Mouse (Mus musculus) frontal cortex, postnatal 25 days (tissue): ENCODE results near the gene Exph5.
A peak's percentile ranks its signal among the peaks of the same experiment; 100 is the strongest.

Source experiments
- DNase-seq, 2 experiments: peaks; one replicate each; pipeline ENCODE4 v3.0.0; 2022; ENCODE audit warnings: low spot score in 2 of 2

The Exph5 gene

DNA sequence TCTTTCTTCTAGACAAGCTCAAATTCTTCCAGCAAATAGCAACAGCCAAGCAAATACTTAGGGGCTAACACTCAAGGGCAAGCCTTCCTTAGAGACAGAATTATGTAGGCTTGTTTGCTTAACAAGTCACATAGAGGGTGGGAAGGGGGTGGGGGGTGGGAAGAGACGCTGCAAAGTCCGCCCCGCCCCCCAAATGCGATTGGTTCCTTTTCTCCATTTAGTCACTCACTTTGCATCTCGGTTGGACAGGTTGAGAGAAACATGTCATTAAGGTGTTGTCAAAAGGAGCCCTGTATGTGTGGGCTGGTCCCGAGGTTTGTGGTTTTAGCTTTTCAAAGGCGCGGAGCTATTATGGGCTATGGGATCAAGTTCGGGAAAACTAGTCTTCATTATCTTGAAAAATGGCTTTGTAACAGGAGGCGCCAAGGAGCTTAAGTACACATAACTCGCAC is at the start of gene Exph5:
Gene Exph5, plus strand, starts transcription at position 402 of the 452 bp plus-strand sequence.
- peak in 1 of 2 experiments; percentile 29 for DNase-seq

DNA sequence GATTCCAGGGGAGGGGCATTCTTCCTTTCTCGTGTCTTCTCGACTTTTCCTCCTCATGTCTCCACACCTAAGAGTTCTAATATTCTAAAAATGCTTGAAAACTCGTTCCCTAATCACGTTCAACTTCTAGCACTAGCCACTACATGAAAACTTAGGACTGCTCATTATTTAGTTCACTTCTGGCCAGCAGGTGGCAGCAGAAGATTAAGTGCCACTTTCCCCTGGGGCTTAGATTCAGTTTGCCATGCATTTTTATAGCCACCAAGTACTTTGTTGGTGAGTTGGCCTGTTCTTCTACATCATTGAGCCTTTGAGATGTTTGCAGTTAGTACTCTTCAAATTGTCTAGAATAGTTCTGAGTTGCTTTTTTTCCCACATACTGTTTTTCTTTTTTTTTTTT is 47.1 kb upstream of the Exph5 start:
- peak; percentile 67 to 70 for DNase-seq

DNA sequence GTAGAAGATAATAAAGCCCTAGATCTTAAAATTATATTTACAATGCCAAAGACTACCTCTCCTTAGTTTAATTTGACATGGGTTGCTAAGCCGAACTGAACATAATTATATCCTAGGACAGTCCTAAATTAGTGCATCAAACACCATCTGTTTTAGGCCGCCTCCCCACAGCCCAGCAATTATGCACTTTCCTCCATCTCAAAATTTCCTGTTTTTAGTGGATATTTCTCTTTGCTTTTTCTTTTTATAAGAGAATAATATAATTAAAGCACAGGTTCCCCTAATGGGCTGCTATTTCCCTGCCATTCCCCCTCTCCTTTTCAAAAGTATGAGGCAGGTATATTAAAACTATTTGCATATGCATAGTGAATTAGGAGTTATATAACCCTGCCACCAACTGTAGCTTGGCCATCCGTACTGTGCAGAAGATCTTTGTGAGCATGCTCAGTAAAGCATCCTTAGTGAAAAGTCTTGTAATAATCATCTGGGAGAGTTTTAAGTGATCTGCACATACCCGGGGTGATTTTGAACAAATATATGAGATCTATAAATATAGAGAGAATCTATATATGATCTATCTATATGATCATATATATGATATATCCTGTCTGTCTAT is 44.7 kb upstream of the Exph5 start:
- DNase-seq: no peak

DNA sequence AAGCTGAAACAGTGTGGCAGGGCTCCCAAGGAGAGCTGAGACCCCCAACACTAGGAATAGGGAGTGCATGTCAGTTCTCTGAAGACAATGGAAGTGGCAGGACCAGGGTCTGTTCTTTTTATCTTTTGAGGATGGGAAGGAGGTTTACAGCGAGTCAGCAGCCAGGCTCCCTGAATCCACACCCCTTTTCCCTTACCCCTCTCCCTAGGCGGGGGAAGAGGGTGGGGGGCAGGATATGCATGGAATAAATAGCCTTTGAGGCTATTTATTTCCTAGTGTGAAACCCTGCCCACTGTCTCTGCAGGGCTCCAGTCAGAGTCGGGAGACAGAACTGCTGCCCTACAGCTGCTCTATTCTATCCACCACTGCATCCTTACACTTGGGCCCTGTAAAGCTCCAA is 43.7 kb upstream of the Exph5 start:
- no peak for DNase-seq

DNA sequence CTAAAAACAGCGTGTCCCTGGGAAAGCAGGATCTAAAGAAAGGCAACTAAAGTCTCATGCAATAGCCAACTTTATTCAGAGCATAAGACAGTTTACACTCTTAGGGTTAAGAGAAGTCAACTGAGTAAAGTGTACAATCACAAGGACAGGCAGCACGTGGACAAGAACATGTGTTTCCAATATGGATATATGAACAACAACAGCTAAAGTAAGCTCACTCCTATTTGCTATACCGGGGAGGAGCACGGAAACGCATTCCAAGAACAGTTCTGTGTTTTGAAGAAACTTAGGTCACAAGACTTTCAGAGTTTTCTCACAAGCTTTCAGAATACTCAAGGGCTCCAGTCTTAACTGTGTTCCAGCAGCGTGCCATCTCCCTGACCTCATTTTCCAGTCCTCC is 43.3 kb upstream of the Exph5 start:
- no peak for DNase-seq

DNA sequence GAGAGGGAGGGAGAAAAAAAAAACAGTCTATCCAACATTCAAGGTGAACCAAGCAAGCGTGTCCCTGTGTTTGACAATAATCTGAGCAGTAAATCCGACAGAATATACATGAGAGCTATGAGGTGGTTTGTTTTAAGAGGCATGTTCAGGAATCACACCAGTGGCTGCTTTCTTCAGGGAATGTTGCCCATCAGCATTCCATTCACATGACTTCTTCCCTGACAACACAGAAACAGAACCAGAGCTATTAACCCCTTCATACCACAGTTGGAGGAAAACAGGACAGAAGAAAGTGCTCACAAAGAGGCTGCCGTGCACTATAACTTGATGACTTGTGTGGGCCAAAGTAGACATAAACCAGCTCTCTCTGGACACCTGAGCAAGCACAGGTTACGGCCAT is 37.1 kb upstream of the Exph5 start:
- no peak for DNase-seq

DNA sequence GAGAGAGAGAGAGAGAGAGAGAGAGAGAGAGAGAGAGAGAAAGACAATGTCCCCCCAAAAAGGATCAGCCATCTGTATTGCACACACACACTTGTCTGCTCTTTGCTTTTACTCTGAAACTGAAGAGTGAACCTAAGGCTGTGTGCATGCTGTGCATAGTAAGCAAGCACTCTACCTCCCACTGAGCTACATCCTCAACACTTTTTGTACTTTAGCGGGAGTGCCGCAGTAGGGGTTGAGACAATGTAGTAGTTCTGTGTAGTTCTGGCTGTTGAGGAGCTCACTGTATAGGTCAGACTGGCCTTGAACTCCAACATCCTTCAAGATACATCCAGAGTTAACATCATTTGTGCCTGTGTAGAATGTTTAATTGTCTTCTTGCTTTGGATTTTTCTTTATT is 35.9 kb upstream of the Exph5 start:
- DNase-seq: no peak

DNA sequence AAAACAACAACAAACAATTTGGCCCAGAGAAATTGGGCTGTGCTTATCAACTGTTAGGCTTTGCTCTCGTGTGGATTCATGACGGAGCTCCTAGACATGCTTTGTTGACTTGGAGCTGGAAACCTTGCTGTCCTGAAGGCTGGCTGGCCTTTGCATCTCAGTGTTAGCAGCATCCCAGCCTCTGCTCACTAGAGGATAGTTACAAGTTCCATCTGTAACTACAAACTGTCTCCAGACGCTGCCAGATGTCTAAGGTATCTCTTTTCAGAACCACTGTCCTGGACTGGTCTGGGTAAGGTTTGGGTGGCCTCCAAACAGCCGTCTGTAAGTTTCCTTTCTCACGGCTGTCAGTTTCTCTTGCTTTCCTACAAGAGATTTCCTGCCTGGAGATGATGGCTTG is 33.4 kb upstream of the Exph5 start:
- no peak for DNase-seq

DNA sequence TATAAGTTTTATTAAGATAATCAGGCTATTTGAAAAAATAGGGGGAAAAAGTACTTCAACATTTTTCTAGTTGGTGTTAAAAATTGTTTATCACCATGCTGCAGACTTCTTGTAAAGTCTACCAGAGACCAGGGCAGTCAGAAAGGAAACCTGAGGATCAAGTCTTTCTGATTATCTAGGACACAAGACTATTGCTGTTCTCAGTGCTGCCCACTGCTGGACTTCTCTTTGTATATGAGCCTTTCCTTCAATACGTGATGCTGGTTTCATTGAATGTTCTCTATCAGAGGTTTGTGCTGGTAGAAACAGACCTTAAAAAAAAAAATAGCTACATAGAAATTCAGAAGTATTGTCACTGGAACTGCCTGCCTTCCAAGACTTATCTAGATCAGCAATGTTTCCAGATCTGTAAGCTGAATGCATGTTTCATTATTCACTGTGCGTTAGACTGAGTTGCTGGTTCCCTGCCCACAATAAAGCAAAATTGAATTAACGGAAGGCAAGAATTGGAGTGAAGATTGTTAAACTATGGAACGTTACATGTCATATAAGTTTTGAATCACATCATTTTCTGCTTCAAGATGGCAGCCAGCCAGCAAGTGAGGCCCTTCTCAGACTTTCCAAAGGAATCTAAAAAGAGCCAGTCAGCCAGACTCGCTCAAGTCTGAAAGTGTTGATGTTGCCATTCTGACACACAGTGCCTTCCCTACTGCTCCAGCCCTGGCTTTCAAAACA is 32.6 kb upstream of the Exph5 start:
- no peak for DNase-seq

DNA sequence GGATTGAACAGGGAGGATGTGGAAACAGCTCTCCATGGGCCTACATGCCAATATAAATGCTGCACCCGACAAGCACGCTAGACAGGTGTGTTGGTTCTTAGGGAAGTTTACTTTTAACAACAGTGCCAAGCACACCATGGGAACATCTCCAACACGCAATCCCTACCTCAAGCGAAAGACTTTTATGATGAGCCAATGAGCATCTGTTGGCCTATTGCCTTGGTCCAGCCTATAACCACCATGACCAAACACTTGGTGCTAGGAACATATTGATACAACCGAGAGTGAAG is 32.1 kb upstream of the Exph5 start:
- no peak for DNase-seq

DNA sequence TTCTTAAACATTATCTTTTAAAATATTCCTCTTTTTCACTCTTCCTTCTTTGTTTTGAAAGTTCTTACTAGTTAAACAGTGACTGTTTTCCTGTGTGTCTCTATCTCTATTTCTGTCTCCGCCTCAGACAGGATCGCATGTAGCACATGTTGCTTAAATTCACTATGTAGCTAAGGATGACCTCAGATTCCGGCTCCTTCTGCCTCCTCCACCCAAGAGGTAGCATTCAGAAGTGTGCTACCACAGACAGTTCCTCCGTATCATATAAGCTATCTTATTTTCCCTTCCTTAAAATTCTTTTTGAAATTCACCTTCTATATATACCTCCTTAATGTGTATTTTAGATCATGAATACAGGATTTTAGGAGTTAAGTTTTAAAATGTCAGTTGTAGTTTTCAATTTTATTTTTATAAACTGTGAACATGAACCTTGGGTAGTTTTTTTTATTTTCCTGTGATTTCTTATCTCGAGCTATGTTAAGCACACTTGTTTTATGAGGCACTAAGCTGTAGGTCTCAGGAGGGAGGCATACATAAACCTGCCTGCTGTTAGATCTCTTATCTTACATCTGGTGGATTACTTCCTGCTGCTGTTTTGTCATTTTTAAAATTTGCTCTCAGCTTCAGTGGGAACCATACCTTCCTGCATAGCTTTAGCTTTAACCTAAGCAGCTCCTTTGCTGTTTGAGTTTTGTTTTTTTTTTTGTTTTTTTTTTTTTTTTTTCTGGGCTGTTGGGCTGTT is 30.0 kb upstream of the Exph5 start:
- no peak for DNase-seq

DNA sequence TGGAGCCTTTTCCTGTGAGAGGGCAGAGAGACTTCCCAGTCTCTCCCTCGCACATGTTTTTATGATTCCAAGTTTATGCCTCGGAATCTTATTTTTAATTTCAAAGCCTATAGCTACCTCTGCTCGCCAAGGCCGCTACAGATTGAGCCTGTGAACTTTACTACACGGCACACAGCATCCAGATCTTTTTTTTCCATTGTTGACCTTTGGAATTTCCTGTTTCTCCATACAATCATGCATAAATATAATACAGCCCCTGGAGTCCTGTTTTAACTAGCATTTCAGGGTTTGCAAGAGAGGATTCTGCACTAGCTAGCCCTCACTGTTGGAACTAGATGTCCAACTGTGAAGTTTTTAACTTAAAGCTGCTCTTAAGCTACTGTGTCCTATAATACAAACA is 29.3 kb upstream of the Exph5 start:
- no peak for DNase-seq

DNA sequence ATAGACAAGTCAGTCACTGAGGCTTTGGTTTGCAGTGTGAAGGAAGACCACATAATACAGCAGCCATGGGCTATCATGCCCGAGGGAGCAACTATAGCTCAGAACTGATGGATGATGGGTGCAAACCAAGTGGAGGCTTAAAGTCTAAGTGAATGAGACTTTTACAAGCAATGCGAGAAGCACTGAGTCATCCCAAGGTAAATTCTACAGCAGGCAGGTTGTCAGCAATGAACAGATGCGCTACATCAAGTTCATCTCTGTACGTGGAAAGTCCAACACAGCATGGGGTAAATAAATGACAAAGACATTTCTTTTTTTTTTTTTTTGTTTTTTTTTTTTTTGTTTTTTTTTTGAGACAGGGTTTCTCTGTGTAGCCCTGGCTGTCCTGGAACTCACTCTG is 28.8 kb upstream of the Exph5 start:
- no peak for DNase-seq

DNA sequence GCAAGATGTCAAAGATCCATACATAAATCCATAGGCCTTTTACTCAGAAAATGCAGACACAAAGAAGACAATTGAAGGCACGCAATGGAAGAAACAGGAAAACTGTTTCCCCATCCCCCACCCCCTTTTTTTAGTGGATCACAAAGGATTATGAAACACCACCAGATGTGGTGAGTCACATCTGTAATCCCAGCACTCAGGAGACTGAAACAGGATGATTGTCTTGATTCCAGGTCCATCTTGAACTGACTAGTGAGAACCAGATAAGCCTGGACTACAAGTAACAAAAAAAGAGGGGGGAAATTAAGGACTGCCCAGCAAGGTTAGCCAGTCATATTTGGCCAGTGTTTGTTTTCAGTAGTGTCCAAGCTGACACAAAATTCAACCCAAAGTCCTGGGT is 25.1 kb upstream of the Exph5 start:
- no peak for DNase-seq

DNA sequence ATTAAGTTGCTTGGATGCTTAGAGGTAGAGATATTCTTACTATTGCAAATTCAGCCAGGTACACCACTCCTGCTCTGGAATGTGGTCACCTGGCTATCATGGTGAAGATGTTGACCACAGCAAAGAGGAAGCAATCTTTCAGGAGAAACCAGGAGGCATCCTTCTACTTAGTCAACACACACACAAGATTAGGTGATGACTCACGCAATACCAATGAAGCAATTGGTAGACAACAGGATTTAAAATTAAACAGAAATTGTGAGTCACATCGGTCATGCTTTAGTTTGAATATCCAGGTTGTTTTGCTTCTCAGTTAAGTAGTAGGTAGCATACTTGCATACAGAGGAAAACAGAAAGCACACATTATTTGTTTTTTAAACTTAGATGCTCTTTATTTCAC is 22.5 kb upstream of the Exph5 start:
- no peak for DNase-seq

DNA sequence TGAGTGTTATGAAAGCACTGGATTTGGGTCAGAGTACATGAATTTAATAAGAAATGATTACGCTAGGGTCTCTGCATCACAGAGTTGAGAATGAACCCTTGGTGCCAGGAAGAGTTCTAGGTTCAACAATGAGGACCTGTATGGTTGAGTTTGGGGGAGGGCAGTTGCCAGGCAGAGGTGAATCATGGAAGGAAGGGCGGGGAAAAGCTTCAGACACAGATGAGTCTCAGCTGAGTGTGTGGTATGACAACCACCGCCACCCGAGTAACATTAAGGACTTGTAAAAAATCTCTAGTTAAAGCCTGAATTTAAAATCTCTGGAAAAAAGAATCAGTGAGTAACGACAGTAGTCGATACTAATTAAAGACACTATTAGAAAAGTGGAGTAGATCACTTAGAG is 14.7 kb upstream of the Exph5 start:
- DNase-seq: no peak

DNA sequence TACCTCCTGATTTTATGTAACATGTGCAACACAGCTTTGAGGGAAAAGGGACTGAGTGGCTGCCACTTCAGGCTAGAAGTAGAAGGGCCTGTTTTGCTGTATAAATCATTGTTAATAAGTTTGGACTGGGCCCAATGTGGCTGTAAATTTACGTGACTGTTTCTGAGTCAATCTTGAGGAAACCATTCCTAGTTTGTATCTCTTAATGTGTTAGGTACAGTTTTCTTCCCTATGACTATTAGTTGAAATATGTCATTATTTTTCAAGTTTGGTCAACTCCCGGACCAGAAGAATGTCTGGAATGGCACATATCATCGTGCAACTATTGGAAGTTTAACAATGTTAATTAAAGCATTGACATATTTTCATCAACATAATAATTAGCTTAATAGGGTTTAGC is 11.5 kb upstream of the Exph5 start:
- no peak for DNase-seq

DNA sequence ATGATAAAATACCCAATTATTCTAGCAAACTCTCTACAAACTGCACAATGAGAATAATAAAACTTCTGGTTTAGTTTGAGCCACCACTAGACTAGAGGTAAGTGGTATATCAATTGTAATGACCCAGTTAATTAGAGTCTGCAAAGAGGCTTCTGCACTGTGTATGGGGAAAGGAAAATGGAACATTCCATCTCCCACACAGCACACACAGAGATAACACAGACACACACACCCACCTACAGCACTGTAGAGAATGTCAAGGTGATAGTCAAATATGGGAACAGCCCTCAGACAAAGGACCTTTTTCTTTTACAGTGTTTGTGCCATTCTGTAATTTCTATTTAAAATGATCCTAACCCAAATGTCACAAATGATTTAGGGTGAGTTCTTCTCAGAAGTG is 8.6 kb upstream of the Exph5 start:
- DNase-seq: no peak

DNA sequence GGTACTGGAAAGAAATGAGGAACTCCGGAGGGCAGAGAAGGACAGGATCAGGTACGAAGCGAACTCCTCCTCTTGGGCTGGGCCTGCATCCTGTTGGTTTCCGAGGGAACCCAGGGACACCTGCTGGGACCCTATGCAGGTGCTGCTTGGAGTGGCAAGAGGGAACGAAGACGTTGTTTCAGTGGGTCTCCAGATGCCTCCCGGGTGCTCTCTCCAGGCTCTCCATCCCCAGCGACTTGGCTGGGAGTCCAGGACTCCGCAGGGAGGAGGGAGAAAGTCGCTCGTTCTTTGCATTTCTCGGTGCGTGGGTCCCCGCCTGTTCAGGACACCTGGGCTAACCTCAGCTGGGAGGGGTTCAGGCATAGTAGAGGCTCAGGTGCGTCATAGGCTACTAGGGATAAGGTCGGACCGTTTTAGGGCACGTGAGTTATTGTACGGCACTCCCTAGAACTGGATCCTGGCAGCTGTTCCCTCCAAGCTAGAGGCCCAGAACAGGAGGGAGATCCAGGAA is 386 bp downstream of the Exph5 start:
- DNase-seq: no peak

DNA sequence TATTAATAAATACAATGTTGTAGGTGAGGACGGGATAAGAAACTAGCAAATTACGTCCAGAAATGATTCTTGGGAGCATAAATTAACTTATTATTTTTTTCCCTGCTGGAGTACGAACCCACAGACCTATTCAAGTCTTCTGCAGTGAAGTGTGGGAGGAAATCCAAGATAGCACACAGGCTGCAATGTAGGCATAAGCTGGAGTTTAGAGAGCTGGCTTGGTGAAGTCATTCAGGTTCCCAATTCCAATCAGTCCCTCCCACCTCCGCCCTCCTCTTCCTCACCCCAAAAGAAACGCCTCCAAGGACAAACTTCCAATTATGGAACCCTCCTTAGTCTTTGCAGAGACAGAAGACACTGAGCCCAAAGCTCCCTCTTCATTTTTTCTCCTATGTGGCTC is 945 bp downstream of the Exph5 start:
- DNase-seq: no peak

DNA sequence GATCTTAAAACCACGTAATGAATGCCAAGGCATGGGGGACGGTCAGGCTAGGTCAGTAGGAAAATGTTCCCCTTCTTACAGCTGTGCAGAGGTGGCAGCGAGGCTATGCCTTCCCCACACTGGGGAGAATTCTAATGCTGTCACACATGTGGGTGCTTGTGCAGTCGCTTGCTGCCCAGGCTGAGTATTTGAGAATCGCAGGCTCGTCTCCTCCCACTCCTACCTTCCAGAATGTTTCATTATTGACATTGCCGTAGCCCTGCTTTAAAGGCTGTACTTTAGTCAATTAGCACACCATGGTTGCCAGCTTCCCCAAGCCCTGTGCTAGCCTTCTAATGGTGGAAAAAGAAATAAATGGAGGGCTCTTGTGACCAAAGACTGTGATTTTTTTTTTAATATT is 6.4 kb downstream of the Exph5 start:
- no peak for DNase-seq

DNA sequence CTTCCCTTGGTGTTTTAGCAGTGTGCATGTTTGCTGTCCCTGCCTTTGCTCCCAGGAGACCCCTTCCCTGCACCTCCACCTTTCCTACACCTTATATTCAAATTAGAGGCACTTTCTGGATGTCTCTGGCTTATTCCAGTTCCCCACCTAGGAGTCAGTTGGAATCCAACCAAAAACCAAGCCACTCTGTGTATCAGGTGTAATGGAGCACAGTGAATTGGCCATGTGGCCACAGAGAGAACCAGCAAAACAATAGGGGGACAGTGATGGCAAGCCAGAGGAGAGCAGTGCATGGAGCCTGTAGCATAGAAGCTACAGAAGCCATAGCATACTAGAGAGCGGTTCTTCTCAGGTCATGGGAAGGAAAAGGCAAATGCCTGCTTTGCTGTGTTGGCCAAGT is 11.5 kb downstream of the Exph5 start:
- DNase-seq: no peak
